Mouse (Mus musculus) gastrocnemius, postnatal 10 days (tissue): ENCODE measurements around the gene 9230113P08Rik. TPM values are rescaled to one million over a fixed set of nuclear protein-coding genes. Genes with fewer than 3 reads are reported as not detected.
"Not testable (repeated sequence)": the region's sequence is repeated elsewhere in the genome, so short reads cannot be mapped to it uniquely, and the experiment has no call there.

ENCODE experiments used
- DNase-seq: peaks from one replicate; pipeline ENCODE4 v3.0.0; 2021; ENCODE audit warnings: mixed read lengths
- long read RNA-seq, 2 experiments: library from polyadenylated mRNA; stranded (forward); transcript quantifications; one replicate each; pipeline ENCODE4 v2.0.0; 2021
- total RNA-seq, 2 experiments: library from RNA; stranded (reverse); gene quantifications; 2 replicates each; pipeline ENCODE4 v1.2.3; 2021

The 9230113P08Rik gene
- not detected for total RNA-seq
- long read RNA-seq, experiment 1 = 0 reads
- long read RNA-seq, experiment 2 = 0 reads

DNA sequence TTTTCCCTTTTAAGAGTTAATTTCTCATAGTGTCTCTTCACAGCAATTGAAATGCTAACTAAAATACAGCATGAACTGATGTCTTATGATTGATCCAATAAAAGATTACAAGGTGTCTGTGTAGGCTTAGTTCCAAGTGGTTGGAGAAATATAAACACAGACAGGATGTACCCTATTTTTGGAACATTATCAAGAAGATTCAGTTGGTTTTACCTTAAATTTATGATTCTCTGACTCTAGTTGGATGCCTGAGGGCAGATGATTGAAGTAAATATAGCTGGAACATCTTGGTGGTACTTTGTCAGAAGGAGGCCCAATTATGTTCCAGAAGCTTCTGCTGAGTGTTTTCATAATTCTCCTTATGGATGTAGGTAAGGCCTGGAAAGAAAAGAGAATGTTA is at the start of gene 9230113P08Rik:
Gene 9230113P08Rik, plus strand, starts transcription at position 301 of the 400 bp plus-strand sequence.
- DNase-seq = not testable (repeated sequence)

DNA sequence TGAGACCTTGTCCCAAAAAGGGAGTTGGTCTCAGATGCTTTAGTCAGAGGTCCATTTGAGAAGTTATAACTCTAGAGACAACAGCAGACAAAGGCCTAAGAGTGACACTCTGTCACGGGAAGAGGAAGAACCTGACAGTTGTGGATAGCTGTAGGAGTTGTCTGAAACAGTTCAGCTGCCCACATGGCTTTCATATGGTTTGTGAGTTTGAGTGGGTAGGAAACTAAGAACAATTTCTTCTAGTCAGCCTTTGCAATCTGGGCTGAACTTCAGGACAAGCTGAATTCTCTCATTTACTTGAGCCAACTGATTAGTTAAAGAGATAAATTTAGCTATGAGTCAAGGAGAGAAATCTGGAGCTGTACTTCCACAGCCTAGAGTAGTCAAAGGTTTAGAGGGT is 15.1 kb upstream of the 9230113P08Rik start:
- not testable (repeated sequence) for DNase-seq

DNA sequence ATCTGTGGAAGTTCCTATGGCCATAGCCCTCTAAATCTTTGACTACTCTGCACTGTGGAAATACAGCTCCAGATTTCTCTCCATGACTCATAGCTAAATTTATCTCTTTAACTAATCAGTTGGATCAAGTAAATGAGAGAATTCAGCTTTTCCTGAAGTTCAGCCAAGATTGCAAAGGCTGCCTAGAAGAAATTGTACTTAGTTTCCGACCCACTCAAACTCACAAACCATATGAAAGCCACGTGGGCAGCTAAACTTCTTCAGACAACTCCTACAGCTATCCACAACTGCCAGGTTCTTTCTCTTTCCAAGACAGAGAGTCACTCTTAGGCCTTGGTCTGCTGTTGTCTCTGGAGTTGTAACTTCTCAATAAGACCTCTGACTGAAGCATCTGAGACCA is 3.7 kb upstream of the 9230113P08Rik start:
- DNase-seq = no peak

DNA sequence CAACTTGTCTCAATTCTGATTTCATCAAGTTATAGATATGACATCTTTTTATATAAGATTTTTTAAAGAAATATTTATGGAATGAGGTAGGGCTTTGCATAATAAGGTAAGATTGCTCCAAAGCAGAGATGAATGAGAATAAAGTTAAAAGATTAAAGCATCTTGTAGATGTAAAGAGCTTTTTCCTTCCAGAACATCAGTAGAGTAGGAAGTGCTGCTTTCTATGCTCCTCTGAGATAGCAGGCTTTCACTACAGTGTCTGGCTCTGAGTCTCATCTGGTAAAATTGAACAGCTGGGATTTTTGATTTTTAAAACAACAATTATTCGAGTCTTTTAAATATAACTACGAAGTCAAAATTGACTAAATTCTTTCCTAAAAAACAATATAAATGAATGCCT is 22.6 kb downstream of the 9230113P08Rik start:
- DNase-seq = no peak

Other genes with a start within 250 kb of the 9230113P08Rik start
- gene Pate1, start 221.0 kb upstream of the 9230113P08Rik start, total RNA-seq = not detected
- gene Gm17677, start 167.4 kb upstream of the 9230113P08Rik start, total RNA-seq = not detected
- gene Gm17727, start 130.3 kb upstream of the 9230113P08Rik start, total RNA-seq = not detected
- gene Gm27235, start 118.3 kb upstream of the 9230113P08Rik start, total RNA-seq = not detected
- not detected for gene D730048I06Rik, start 118.3 kb upstream of the 9230113P08Rik start, total RNA-seq
- not detected for gene 9230110F15Rik, start 64.3 kb upstream of the 9230113P08Rik start, total RNA-seq
- not detected for gene Gm5916, start 220.4 kb downstream of the 9230113P08Rik start, total RNA-seq